Mouse (Mus musculus) gastrocnemius, postnatal 14 days (tissue): ENCODE data around the gene Coq9. TPM values are rescaled to one million over a fixed set of nuclear protein-coding genes. Genes with fewer than 3 reads are reported as not detected.
A peak's percentile ranks its signal among the peaks of the same experiment; 100 is the strongest.

Experiments used
- DNase-seq: peaks from one replicate; pipeline ENCODE4 v3.0.0; 2021; ENCODE audit warnings: mixed read lengths
- intact Hi-C: fragments of 180-260 bp; cut with DNase I; formaldehyde crosslinking; loops from one replicate; pipeline ENCODE4 v1.15.1; 2025; ENCODE audit warnings: low total_unique reads
- long read RNA-seq, 2 experiments: library from polyadenylated mRNA; stranded (forward); transcript quantifications; one replicate each; pipeline ENCODE4 v2.0.0; 2021
- total RNA-seq, 2 experiments: library from RNA; stranded (reverse); gene quantifications; 2 replicates each; pipeline ENCODE4 v1.2.3; 2021

Gene Coq9
- 100 to 1,000 TPM; 341 to 397 TPM for total RNA-seq
- long read RNA-seq, experiment 1, transcript Coq9-204 (8 exons, 831 nt) = minor isoform, 9 of 627 reads
- long read RNA-seq, experiment 1, transcript Coq9-208 (2 exons, 368 nt) = minor isoform, 10 of 627 reads
- long read RNA-seq, experiment 1, transcript Coq9-201 (9 exons, 1,789 nt) = major isoform, 550 of 627 reads
- long read RNA-seq, experiment 1, partial matches to known transcripts = 50 of 627 reads
- long read RNA-seq, experiment 1, other reads (novel, unspliced or antisense) = 8 of 627 reads
- long read RNA-seq, experiment 2, transcript Coq9-204 (8 exons, 831 nt) = minor isoform, 15 of 699 reads
- long read RNA-seq, experiment 2, transcript Coq9-208 (2 exons, 368 nt) = minor isoform, 12 of 699 reads
- long read RNA-seq, experiment 2, transcript Coq9-201 (9 exons, 1,789 nt) = major isoform, 623 of 699 reads
- long read RNA-seq, experiment 2, partial matches to known transcripts = 34 of 699 reads
- long read RNA-seq, experiment 2, other reads (novel, unspliced or antisense) = 15 of 699 reads

- DNase-seq = peak; percentile 95
- intact Hi-C loops = no loop called here
These were observed at the start of gene Coq9, which contains the start of gene Ciapin1 for GRCm38 (mm10) chr8:94837662-94838574. Coq9 (plus strand) TSS chr8:94838321. Ciapin1 (minus strand) TSS chr8:94838358.

GRCm38 (mm10) chr8:94789256-94789955 is 48.7 kb upstream of the Coq9 start:
- intact Hi-C loops = no loop called here

GRCm38 (mm10) chr8:94794368-94794767 is 43.8 kb upstream of the Coq9 start:
- no peak for DNase-seq
- intact Hi-C loops = no loop called here

More at GRCm38 (mm10) chr8:94789256-94789955, 48.7 kb upstream of the Coq9 start:
- DNase-seq = no peak

- DNase-seq = no peak
- intact Hi-C loops = no loop called here
These were observed 43.3 kb upstream of the Coq9 start for GRCm38 (mm10) chr8:94794782-94795181.

- intact Hi-C loops = no loop called here
- no peak for DNase-seq
These were observed 37.7 kb upstream of the Coq9 start for GRCm38 (mm10) chr8:94800278-94800968.

GRCm38 (mm10) chr8:94801293-94802095 is 36.6 kb upstream of the Coq9 start:
- DNase-seq = peak; percentile 37
- intact Hi-C loops = no loop called here

GRCm38 (mm10) chr8:94802375-94802774 is 35.7 kb upstream of the Coq9 start:
- no peak for DNase-seq
- intact Hi-C loops = no loop called here

- no peak for DNase-seq
- intact Hi-C loops = no loop called here
These were observed 34.6 kb upstream of the Coq9 start for GRCm38 (mm10) chr8:94803551-94803950.

- DNase-seq = no peak
- intact Hi-C loops = no loop called here
These were observed 33.4 kb upstream of the Coq9 start for GRCm38 (mm10) chr8:94804546-94805340.

- intact Hi-C loops = no loop called here
- DNase-seq = no peak
These were observed 32.3 kb upstream of the Coq9 start for GRCm38 (mm10) chr8:94805811-94806210.

GRCm38 (mm10) chr8:94807506-94807905 is 30.6 kb upstream of the Coq9 start:
- intact Hi-C loops = no loop called here
- DNase-seq = no peak

GRCm38 (mm10) chr8:94808372-94808771 is 29.7 kb upstream of the Coq9 start:
- no peak for DNase-seq
- intact Hi-C loops = no loop called here

- no peak for DNase-seq
- intact Hi-C loops = no loop called here
These were observed 28.0 kb upstream of the Coq9 start, which contains the start of gene Ccl17 for GRCm38 (mm10) chr8:94810153-94810552. Ccl17 (plus strand) TSS chr8:94810453.

GRCm38 (mm10) chr8:94810855-94811254 is 27.3 kb upstream of the Coq9 start:
- intact Hi-C loops = no loop called here
- DNase-seq = no peak

- DNase-seq = no peak
- intact Hi-C loops = loop anchor here (2.0 kb wide), 1 partner anchor 107 kb away; no protein-coding TSS in a partner anchor
These were observed 26.5 kb upstream of the Coq9 start for GRCm38 (mm10) chr8:94811654-94812053.

- intact Hi-C loops = loop anchor here (2.0 kb wide), 1 partner anchor 108 kb away; no protein-coding TSS in a partner anchor
- DNase-seq = peak; percentile 64
These were observed 25.4 kb upstream of the Coq9 start for GRCm38 (mm10) chr8:94812645-94813098.

GRCm38 (mm10) chr8:94814556-94814955 is 23.6 kb upstream of the Coq9 start:
- intact Hi-C loops = no loop called here

More at GRCm38 (mm10) chr8:94814556-94814955, 23.6 kb upstream of the Coq9 start:
- DNase-seq = no peak
